Mouse (Mus musculus): ENCODE data around the gene Cers3. TPM values are rescaled to one million over a fixed set of nuclear protein-coding genes. Genes with fewer than 3 reads are reported as not detected.

Cers3 gene
- polyA plus RNA-seq, 1 experiment from 2014 or later: 0.16 TPM

DNA sequence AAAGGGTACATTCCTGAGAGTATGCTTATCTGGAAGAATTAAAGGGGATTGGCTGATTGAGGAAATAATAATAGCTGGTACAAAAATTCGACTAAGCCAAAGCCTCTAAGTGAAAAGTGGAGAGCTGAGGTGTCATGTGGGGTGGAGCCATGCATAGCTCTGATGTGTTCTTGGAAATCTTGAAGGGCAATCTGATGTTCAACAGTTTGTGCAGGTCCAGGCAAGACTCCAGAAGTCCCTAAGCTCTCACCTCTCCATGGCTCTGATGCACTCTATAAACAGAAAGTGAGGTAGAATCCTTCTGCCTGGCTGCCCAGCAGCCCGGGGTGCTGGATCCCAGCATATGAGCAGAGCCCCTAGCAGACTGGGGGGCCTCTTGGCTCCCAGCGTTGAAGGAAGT lies 27.4 kb downstream of the Cers3 start:
- Histone ChIP-seq H3K9ac (ENCODE audit: low read depth, low read length) (no peak overlapping the region), H3K36me3 (ENCODE audit: control insufficient read depth, insufficient read depth) (no peaks in the 10 kb centered on the region), H3K9me3 (ENCODE audit: control insufficient read depth) (no peaks in the 10 kb centered on the region), H3K27ac (ENCODE audit: low read depth, low read length) (no peak overlapping the region), H3K4me3 (ENCODE audit: low read depth, low read length) (no peak overlapping the region), H3K4me2 (replicated peaks; ENCODE audit: low read depth) (no peak overlapping the region), H3K27me3 (replicated peaks; ENCODE audit: control insufficient read depth, insufficient read depth, low read length) (no peaks in the 10 kb centered on the region), H3K4me1 (replicated peaks; ENCODE audit: control insufficient read depth, insufficient read depth, low read length) (no peaks in the 10 kb centered on the region)
- ATAC-seq: no peak
- WGBS: 53% methylated on average over 3 of the region's 3 CpGs
- no peak for TF ChIP-seq CTCF (IDR thresholded peaks at IDR 0.05; ENCODE audit: low read depth)

DNA sequence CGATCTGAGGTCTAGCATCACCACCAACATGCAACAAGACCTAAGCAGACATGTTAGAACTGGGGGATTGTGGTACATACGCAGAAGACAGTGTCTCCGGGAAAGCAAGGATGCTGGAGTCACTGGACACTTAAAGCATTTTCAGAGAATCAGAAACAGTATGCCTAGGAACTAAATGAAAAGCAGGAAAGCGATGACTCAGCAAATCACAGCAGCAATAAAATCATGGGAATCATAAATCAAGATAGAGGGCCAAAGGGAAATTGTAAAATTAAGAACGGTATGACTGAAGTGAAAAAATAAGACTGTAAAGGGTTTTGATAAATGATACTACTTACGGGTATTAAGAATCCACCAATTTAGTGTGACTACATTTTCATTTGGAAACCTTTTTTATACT lies 27.9 kb downstream of the Cers3 start:
- H3K9me3 ChIP-seq (ENCODE audit: control insufficient read depth): no peaks in the 10 kb centered on the region
- no peak for TF ChIP-seq CTCF (IDR thresholded peaks at IDR 0.05; ENCODE audit: low read depth)
- H3K4me3 ChIP-seq (ENCODE audit: low read depth, low read length): no peak overlapping the region
- no peak for ATAC-seq
- no peaks in the 10 kb centered on the region for H3K36me3 ChIP-seq (ENCODE audit: control insufficient read depth, insufficient read depth)
- H3K27me3 ChIP-seq (replicated peaks; ENCODE audit: control insufficient read depth, insufficient read depth, low read length): no peaks in the 10 kb centered on the region
- no peak overlapping the region for H3K4me2 ChIP-seq (replicated peaks; ENCODE audit: low read depth)
- no peak overlapping the region for H3K9ac ChIP-seq (ENCODE audit: low read depth, low read length)
- H3K27ac ChIP-seq (ENCODE audit: low read depth, low read length): no peak overlapping the region
- WGBS: 55% methylated on average over 6 of the region's 6 CpGs
- no peaks in the 10 kb centered on the region for H3K4me1 ChIP-seq (replicated peaks; ENCODE audit: control insufficient read depth, insufficient read depth, low read length)

DNA sequence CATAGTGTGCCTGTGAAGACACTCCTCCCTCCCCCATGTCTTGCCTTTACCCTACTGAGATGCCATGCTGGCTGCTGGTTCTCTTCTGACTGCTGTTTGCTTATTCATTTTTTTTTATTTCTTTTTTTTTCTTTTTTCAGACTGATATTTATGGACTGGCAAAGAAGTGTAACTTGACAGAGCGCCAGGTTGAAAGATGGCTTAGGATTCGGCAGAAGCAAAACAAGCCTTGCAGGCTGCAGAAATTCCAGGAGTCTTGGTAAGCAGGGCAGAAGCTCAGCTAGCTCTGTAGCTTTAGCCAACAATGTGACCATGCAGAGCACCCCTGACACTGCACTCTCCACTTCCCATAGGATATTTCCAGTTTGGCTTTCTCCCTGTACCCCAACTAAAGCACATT lies 36.1 kb downstream of the Cers3 start:
- Histone ChIP-seq H3K4me3 (ENCODE audit: low read depth, low read length) (no peak overlapping the region), H3K27me3 (replicated peaks; ENCODE audit: control insufficient read depth, insufficient read depth, low read length) (no peaks in the 10 kb centered on the region), H3K9ac (ENCODE audit: low read depth, low read length) (no peak overlapping the region), H3K9me3 (ENCODE audit: control insufficient read depth) (no peaks in the 10 kb centered on the region), H3K4me1 (replicated peaks; ENCODE audit: control insufficient read depth, insufficient read depth, low read length) (0 out of 2 replicates have a peak, but pooled peaks cover 3% of the 10 kb centered on the region), H3K4me2 (replicated peaks; ENCODE audit: low read depth) (no peak overlapping the region), H3K36me3 (ENCODE audit: control insufficient read depth, insufficient read depth) (no peaks in the 10 kb centered on the region), H3K27ac (ENCODE audit: low read depth, low read length) (no peak overlapping the region)
- WGBS: 53% methylated on average over 2 of the region's 2 CpGs
- no peak for ATAC-seq
- no peak for TF ChIP-seq CTCF (IDR thresholded peaks at IDR 0.05; ENCODE audit: low read depth)

DNA sequence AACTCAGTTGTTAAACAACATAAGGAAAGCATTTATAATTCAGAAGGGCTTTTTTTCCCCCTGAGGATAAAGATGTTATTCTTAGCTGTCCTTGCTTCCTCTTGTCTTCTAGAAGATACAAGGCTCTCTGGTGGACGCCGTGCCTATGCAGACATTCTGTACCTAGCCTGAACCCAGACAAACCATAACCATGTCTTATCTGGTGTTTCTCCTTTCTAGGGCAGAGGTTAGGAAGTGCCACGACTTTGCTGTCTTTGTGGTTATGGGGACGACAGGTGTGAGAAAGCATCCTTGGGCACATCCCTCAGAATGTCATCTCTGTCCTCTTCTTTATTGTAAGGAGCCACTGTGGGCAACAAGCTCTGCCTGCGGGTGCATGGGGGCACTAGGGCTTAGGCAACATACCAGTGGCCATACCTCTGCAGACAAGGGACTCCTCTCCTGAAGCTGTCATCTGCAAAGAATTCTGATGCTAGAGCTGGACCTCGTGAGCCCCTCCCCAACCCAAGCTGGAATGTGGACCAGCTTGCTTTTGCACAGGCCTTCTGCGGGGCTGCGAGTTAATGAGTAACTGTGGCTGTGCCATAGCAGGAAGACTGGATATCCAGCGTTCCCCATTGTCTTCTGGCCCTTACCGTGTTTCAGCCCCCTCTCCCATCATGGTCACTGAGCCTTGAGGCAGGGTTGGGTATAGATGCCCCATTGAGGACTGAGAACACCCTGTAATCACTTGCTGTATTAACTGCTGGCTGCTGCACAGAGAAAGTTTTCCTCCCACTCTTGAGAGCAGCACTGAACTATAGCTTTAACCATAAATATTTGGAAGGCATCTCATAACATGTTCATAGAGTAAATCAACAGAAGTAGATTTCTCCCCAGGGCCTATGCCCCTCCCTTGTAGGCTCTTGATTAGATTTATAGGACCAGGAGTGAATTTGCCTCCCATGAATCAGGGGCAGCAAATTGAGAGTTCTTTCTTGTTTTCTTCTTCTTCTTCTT lies 36.9 kb downstream of the Cers3 start:
- ATAC-seq: 0 out of 2 replicates have a peak, but pooled peaks have one; percentile 49
- no peak for TF ChIP-seq CTCF (IDR thresholded peaks at IDR 0.05; ENCODE audit: low read depth)
- WGBS: 23% methylated on average over 10 of the region's 10 CpGs
- Histone ChIP-seq H3K4me3 (ENCODE audit: low read depth, low read length) (no peak overlapping the region), H3K27ac (ENCODE audit: low read depth, low read length) (no peak overlapping the region), H3K36me3 (ENCODE audit: control insufficient read depth, insufficient read depth) (no peaks in the 10 kb centered on the region), H3K4me2 (replicated peaks; ENCODE audit: low read depth) (peak overlapping the region; percentile 2; the same call in 1 of the 2 replicates), H3K4me1 (replicated peaks; ENCODE audit: control insufficient read depth, insufficient read depth, low read length) (0 out of 2 replicates have a peak, but pooled peaks cover 3% of the 10 kb centered on the region), H3K9ac (ENCODE audit: low read depth, low read length) (no peak overlapping the region), H3K27me3 (replicated peaks; ENCODE audit: control insufficient read depth, insufficient read depth, low read length) (no peaks in the 10 kb centered on the region), H3K9me3 (ENCODE audit: control insufficient read depth) (no peaks in the 10 kb centered on the region)

DNA sequence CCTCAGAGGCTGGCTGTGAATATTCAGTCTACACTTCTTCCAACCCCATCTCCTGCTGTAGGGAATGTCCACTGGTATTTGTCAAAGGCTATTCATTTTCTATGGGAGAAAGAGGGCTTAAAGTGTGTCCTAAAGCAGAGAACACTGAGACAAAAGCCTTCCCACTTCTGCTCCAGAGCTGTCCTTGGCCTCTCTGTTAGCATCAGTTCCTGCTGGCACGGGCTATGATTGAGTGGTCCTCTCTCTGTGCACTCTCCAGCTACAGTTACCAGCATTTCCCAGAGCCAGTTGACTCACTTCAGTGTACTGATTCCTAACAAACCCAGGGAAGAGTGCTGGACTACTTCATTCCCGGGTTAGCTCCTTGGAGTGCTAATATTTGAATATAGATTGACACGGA lies 43.2 kb downstream of the Cers3 start:
- no peaks in the 10 kb centered on the region for H3K9me3 ChIP-seq (ENCODE audit: control insufficient read depth)
- ATAC-seq: no peak
- no peak overlapping the region for H3K4me3 ChIP-seq (ENCODE audit: low read depth, low read length)
- no peak overlapping the region for H3K4me2 ChIP-seq (replicated peaks; ENCODE audit: low read depth)
- H3K27me3 ChIP-seq (replicated peaks; ENCODE audit: control insufficient read depth, insufficient read depth, low read length): no peaks in the 10 kb centered on the region
- no peak for TF ChIP-seq CTCF (IDR thresholded peaks at IDR 0.05; ENCODE audit: low read depth)
- H3K4me1 ChIP-seq (replicated peaks; ENCODE audit: control insufficient read depth, insufficient read depth, low read length): 0 out of 2 replicates have a peak, but pooled peaks cover 7% of the 10 kb centered on the region
- 38% methylated on average over 3 of the region's 3 CpGs for WGBS
- no peak overlapping the region for H3K9ac ChIP-seq (ENCODE audit: low read depth, low read length)
- no peak overlapping the region for H3K27ac ChIP-seq (ENCODE audit: low read depth, low read length)
- no peaks in the 10 kb centered on the region for H3K36me3 ChIP-seq (ENCODE audit: control insufficient read depth, insufficient read depth)

DNA sequence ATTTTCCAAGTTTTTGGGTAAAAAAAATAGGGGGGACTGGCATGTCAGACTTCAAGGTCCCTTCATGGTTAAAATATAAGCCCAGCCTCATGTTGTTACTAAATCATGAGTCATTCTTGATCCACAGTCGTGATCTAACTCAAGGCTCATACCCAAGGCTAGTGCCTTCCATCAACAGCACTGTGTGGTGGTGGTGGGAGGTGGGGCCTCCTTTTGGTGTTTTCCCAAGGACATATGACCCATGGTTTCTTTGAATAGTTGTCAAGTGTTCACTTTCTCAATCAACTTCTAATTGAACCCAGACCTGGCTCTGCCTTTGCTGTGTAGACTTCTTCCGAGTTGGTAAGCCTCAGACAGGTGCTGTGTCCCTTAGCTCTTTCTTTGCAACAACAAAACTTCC lies 44.5 kb downstream of the Cers3 start:
- ATAC-seq: no peak
- H3K27ac ChIP-seq (ENCODE audit: low read depth, low read length): no peak overlapping the region

More for the DNA sequence above, 44.5 kb downstream of the Cers3 start:
- no peak overlapping the region for H3K9ac ChIP-seq (ENCODE audit: low read depth, low read length)
- H3K4me1 ChIP-seq (replicated peaks; ENCODE audit: control insufficient read depth, insufficient read depth, low read length): 0 out of 2 replicates have a peak, but pooled peaks cover 7% of the 10 kb centered on the region
- TF ChIP-seq CTCF (IDR thresholded peaks at IDR 0.05; ENCODE audit: low read depth): no peak
- H3K4me2 ChIP-seq (replicated peaks; ENCODE audit: low read depth): no peak overlapping the region
- H3K4me3 ChIP-seq (ENCODE audit: low read depth, low read length): no peak overlapping the region
- no peaks in the 10 kb centered on the region for H3K27me3 ChIP-seq (replicated peaks; ENCODE audit: control insufficient read depth, insufficient read depth, low read length)
- H3K36me3 ChIP-seq (ENCODE audit: control insufficient read depth, insufficient read depth): no peaks in the 10 kb centered on the region
- 66% methylated on average over 2 of the region's 2 CpGs for WGBS
- H3K9me3 ChIP-seq (ENCODE audit: control insufficient read depth): no peaks in the 10 kb centered on the region

Data from intestine, postnatal 0 days (tissue).